Mouse (Mus musculus): ENCODE measurements at regions not wholly inside any gene's neighbourhood (a gene's known extent, or its start where the extent isn't known, plus 50 kb on each side); places are given as distances from the start of the nearest gene placed in this dataset.

DNA sequence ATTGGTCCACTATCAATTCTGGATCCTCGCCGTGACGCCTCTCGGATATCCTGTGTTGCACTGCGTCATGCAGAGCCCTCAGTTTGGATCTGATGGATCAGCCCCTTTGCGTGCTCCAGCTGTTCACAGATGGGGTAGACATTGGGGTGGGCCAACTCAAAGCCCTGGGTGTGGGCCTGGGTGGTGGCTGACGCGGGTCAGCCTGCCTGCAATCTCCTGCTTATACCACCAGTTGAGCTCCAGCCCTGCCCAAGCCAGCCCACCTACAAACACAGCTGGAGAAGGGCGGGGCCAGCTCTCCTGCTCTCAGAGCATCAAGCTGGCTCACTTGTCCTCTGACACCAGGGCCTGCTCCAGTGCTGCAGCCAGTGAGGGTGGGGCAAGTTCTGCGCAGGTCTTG is 73.1 kb downstream of the Rps15a start:
- no peak overlapping the region for H3K27ac ChIP-seq
- 61% methylated on average over 10 of the region's 10 CpGs for WGBS

DNA sequence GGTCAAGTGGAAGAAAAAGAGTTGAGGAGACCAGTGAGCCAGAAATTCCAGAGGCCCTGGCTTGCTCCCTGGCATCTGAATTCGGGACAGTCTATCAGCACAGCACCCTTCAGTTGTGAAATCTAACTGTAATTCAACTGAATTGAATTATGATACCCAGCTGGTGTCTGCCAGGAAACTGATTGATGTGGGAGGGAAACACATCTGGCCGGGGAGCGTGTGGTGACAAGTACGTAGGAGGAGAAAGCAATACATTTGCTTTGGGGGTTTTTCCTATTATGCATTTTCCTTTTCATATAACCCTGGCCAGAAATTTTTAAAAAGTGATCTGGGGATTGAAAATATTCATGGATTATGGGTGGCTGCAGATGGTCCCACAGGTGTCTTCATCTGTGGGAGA is 76.1 kb downstream of the Rps15a start:
- H3K4me2 ChIP-seq (replicated peaks), result no peak overlapping the region
- H3K9me3 ChIP-seq, result no peaks in the 10 kb centered on the region
- H3K4me1 ChIP-seq, result no peaks in the 10 kb centered on the region
- no peak overlapping the region for H3K27ac ChIP-seq
- WGBS, result 90% methylated on average over 4 of the region's 4 CpGs
- ATAC-seq (ENCODE audit: low FRiP score, low read depth), result no peak
- H3K27me3 ChIP-seq (replicated peaks), result no peaks in the 10 kb centered on the region
- no peak overlapping the region for H3K9ac ChIP-seq
- no peaks in the 10 kb centered on the region for H3K36me3 ChIP-seq
- H3K4me3 ChIP-seq, result no peak overlapping the region

More for the DNA sequence above, 73.1 kb downstream of the Rps15a start:
- Histone ChIP-seq H3K4me2 (replicated peaks) (no peak overlapping the region), H3K27me3 (replicated peaks) (no peaks in the 10 kb centered on the region), H3K36me3 (no peaks in the 10 kb centered on the region), H3K4me1 (no peaks in the 10 kb centered on the region), H3K4me3 (no peak overlapping the region), H3K9ac (no peak overlapping the region), H3K9me3 (no peaks in the 10 kb centered on the region)
- ATAC-seq (ENCODE audit: low FRiP score, low read depth), result no peak

DNA sequence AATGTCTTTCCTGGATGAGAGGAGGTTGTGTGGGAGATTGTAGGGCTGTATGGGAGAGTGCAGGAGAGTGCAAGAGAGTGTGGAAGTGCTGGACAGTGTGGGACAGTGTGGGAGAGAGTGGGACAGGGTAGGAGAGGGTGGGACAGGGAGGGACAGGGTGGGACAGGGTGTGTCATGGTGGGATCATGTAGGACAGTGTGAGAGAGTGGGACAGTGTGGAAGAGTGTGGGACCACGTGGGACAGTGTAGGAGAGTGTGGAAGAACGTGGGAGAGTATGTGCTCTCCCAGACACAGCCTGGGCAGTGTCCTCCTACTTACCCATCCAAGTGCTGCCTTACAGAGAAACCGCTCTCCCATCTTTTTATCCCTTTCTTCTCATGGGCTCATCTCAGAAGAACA is 78.9 kb downstream of the Rps15a start:
- ATAC-seq (ENCODE audit: low FRiP score, low read depth), result no peak
- no peaks in the 10 kb centered on the region for H3K27me3 ChIP-seq (replicated peaks)

DNA sequence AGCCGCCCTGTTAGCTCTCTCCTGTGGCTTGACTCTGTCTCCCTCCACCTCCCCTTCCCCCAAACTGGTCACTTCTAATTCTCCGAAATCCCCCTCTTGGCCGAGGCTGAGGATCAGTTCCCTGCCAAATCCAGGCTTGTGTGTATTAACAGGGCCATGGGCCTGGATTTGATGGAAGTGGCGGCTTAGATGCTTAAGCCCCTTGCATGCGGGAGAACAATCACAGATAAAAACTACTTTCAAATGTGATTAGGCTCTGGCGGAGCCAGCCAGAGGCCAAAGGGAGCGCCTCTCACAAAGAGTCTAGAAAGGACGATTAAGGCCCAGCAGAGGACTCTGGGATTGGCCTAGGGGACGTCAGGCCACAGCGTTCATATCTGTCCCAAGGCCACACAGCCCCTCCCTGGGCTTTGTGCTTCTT is 89.9 kb downstream of the Rps15a start:
- whole genome bisulfite sequencing, result 26% methylated on average over 10 of the region's 10 CpGs
- no peak overlapping the region for H3K27ac ChIP-seq
- no peak for ATAC-seq (ENCODE audit: low FRiP score, low read depth)

More for the DNA sequence above, 78.9 kb downstream of the Rps15a start:
- no peak overlapping the region for H3K27ac ChIP-seq
- no peak overlapping the region for H3K9ac ChIP-seq
- H3K36me3 ChIP-seq, result no peaks in the 10 kb centered on the region
- H3K9me3 ChIP-seq, result no peaks in the 10 kb centered on the region
- no peaks in the 10 kb centered on the region for H3K4me1 ChIP-seq
- H3K4me3 ChIP-seq, result no peak overlapping the region
- 57% methylated on average over 3 of the region's 3 CpGs for WGBS
- H3K4me2 ChIP-seq (replicated peaks), result no peak overlapping the region

DNA sequence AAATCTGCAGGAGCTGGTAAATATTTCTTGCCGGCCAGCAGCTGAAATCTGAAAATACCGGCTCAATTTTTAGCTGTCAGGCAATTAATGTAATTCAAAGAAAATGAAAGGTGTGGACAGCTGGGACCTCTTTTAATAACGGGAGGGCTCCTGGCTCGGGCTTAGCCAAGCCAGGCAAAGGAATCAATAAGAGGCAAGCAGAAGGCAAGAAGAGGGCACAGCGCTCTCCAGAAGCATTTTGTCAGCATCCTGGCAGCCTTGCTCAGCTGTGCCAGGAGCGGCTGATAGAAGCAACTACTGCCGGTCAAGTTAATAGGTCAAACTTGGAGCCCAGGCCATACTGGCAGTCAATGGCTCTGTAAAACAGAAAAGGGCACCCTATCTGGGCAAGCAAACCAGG is 111.4 kb downstream of the Rps15a start:
- Histone ChIP-seq H3K9me3 (no peaks in the 10 kb centered on the region), H3K4me2 (replicated peaks) (no peak overlapping the region), H3K4me3 (no peak overlapping the region), H3K27ac (no peak overlapping the region), H3K27me3 (replicated peaks) (no peaks in the 10 kb centered on the region), H3K4me1 (no peaks in the 10 kb centered on the region), H3K9ac (no peak overlapping the region), H3K36me3 (no peaks in the 10 kb centered on the region)
- ATAC-seq (ENCODE audit: low FRiP score, low read depth), result no peak
- 68% methylated on average over 7 of the region's 7 CpGs for WGBS

More for the DNA sequence above, 89.9 kb downstream of the Rps15a start:
- Histone ChIP-seq H3K9me3 (no peaks in the 10 kb centered on the region), H3K27me3 (replicated peaks) (no peaks in the 10 kb centered on the region), H3K36me3 (no peaks in the 10 kb centered on the region), H3K9ac (no peak overlapping the region), H3K4me2 (replicated peaks) (no peak overlapping the region), H3K4me3 (no peak overlapping the region), H3K4me1 (no peaks in the 10 kb centered on the region)

DNA sequence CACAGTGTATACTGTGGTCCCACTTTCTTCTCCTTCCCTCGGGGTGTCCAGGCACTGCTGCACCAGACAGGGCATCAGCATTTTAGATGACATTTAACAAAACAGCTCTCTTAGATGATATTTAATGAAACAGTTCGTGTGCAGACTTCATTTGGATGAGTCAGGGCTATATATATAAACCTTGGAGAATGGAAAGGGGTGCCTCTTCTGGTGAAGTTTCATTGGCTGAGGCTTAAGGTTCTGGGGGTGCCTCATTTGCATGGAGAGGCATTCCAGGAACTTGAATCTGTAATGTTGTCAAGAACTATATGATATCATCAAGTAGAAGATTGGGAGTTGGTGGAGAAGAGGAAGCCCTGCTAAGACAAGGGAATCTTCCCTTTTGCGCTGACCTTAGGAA is 114.1 kb downstream of the Rps15a start:
- Histone ChIP-seq H3K4me2 (replicated peaks) (no peak overlapping the region), H3K36me3 (no peaks in the 10 kb centered on the region), H3K9me3 (no peaks in the 10 kb centered on the region), H3K27ac (no peak overlapping the region), H3K9ac (no peak overlapping the region), H3K4me3 (no peak overlapping the region), H3K27me3 (replicated peaks) (no peaks in the 10 kb centered on the region), H3K4me1 (no peaks in the 10 kb centered on the region)
- WGBS, result 71% methylated on average over 3 of the region's 3 CpGs
- ATAC-seq (ENCODE audit: low FRiP score, low read depth), result no peak

- Histone ChIP-seq H3K27ac (no peak overlapping the region), H3K27me3 (replicated peaks) (no peaks in the 10 kb centered on the region), H3K9me3 (no peaks in the 10 kb centered on the region), H3K4me3 (no peak overlapping the region), H3K4me1 (no peaks in the 10 kb centered on the region), H3K4me2 (replicated peaks) (no peak overlapping the region), H3K9ac (no peak overlapping the region), H3K36me3 (no peaks in the 10 kb centered on the region)
- no peak for ATAC-seq (ENCODE audit: low FRiP score, low read depth)
- WGBS, result 12% methylated on average over 4 of the region's 4 CpGs
These were observed 114.9 kb downstream of the Rps15a start for GRCm38 (mm10) chr7:118001121-118001520.

- WGBS, result 85% methylated on average over 4 of the region's 4 CpGs
- no peaks in the 10 kb centered on the region for H3K9me3 ChIP-seq
- no peak for ATAC-seq (ENCODE audit: low FRiP score, low read depth)
- H3K27me3 ChIP-seq (replicated peaks), result no peaks in the 10 kb centered on the region
- no peak overlapping the region for H3K4me3 ChIP-seq
- no peaks in the 10 kb centered on the region for H3K36me3 ChIP-seq
- H3K9ac ChIP-seq, result no peak overlapping the region
- H3K4me2 ChIP-seq (replicated peaks), result no peak overlapping the region
- H3K4me1 ChIP-seq, result no peaks in the 10 kb centered on the region
- no peak overlapping the region for H3K27ac ChIP-seq
These were observed 133.8 kb downstream of the Rps15a start for GRCm38 (mm10) chr7:117982177-117982576.

DNA sequence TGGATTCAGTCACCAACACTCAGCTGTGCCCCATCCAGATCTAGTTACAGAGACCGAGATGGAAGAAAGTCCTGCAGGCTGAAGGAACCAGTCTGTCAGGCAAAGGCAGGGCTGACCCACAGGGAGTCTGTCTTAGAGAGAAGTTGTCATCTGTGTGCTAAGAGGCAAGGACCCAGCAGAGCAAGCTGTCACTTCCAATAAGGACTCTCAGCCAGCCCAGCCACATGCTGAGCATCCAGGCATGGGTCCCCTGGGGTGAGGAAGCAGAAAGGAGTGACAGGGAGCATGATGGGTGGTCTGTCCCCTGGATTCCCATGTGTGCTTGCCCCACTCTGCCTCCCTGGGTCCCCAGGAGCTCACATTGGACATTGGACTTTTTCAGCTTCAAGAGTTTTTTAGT is 144.8 kb downstream of the Rps15a start:
- H3K9ac ChIP-seq, result no peak overlapping the region
- no peaks in the 10 kb centered on the region for H3K36me3 ChIP-seq
- 67% methylated on average over 1 of the region's 1 CpGs for WGBS
- no peaks in the 10 kb centered on the region for H3K9me3 ChIP-seq
- no peaks in the 10 kb centered on the region for H3K4me1 ChIP-seq
- H3K27me3 ChIP-seq (replicated peaks), result no peaks in the 10 kb centered on the region
- H3K4me3 ChIP-seq, result no peak overlapping the region
- H3K27ac ChIP-seq, result no peak overlapping the region
- ATAC-seq (ENCODE audit: low FRiP score, low read depth), result no peak
- no peak overlapping the region for H3K4me2 ChIP-seq (replicated peaks)

- 92% methylated on average over 3 of the region's 3 CpGs for WGBS
These were observed 172.6 kb downstream of the Rps15a start for GRCm38 (mm10) chr7:117943435-117943834.

GRCm38 (mm10) chr7:117939618-117940017 is 176.4 kb downstream of the Rps15a start:
- no peak for ATAC-seq (ENCODE audit: low FRiP score, low read depth)
- Histone ChIP-seq H3K27ac (no peak overlapping the region), H3K9ac (no peak overlapping the region), H3K36me3 (no peaks in the 10 kb centered on the region), H3K9me3 (no peaks in the 10 kb centered on the region), H3K4me2 (replicated peaks) (no peak overlapping the region), H3K4me1 (no peaks in the 10 kb centered on the region), H3K4me3 (no peak overlapping the region), H3K27me3 (replicated peaks) (no peaks in the 10 kb centered on the region)
- WGBS, result 67% methylated on average over 7 of the region's 7 CpGs

More at GRCm38 (mm10) chr7:117943435-117943834, 172.6 kb downstream of the Rps15a start:
- ATAC-seq (ENCODE audit: low FRiP score, low read depth), result no peak
- Histone ChIP-seq H3K4me1 (no peaks in the 10 kb centered on the region), H3K4me3 (no peak overlapping the region), H3K36me3 (no peaks in the 10 kb centered on the region), H3K27me3 (replicated peaks) (no peaks in the 10 kb centered on the region), H3K27ac (no peak overlapping the region), H3K9me3 (no peaks in the 10 kb centered on the region), H3K4me2 (replicated peaks) (no peak overlapping the region), H3K9ac (no peak overlapping the region)

GRCm38 (mm10) chr7:117934908-117935307 is 181.1 kb downstream of the Rps15a start:
- no peaks in the 10 kb centered on the region for H3K36me3 ChIP-seq
- H3K4me3 ChIP-seq, result no peak overlapping the region
- no peak for ATAC-seq (ENCODE audit: low FRiP score, low read depth)
- no peak overlapping the region for H3K4me2 ChIP-seq (replicated peaks)
- no peaks in the 10 kb centered on the region for H3K27me3 ChIP-seq (replicated peaks)
- H3K9me3 ChIP-seq, result no peaks in the 10 kb centered on the region
- WGBS, result 85% methylated on average over 3 of the region's 3 CpGs
- no peak overlapping the region for H3K9ac ChIP-seq
- H3K27ac ChIP-seq, result no peak overlapping the region
- H3K4me1 ChIP-seq, result peaks cover 6% of the 10 kb centered on the region; the same call in 1 of the 2 replicates

DNA sequence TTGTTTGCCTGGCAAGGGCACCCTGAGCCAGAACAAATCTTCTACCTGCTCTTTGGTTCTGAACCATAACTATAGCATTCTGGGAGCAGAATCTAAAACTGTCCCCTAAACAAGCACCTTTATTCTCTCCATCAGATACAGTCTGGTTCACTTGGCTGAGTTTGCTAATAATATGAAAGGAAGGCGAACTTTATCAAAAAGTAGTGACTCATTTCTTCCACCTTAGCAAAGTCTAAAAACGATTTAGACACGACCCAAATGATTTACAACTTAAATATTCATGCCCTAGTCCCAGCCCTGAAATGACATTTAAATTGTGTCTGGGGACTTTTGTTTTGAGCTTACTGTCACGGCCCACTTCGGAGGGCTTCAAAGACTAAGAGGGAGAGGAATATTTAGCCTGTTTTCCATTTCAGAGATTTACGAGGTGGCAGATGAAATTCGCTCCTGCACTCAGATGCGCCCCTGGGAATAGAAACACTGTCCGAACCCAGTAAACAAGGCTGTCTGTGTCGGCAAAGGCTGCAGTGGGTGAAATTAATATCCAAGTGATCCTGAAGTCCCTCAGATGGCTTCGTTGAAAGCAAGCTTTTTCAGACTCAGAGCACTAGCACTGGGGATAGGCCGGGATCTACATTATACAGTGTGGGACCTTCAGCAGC is 184.6 kb downstream of the Rps15a start:
- peaks cover 6% of the 10 kb centered on the region; the same call in 1 of the 2 replicates for H3K4me1 ChIP-seq
- no peak overlapping the region for H3K27ac ChIP-seq
- no peaks in the 10 kb centered on the region for H3K9me3 ChIP-seq
- H3K9ac ChIP-seq, result no peak overlapping the region
- no peak for ATAC-seq (ENCODE audit: low FRiP score, low read depth)
- no peak overlapping the region for H3K4me2 ChIP-seq (replicated peaks)
- no peaks in the 10 kb centered on the region for H3K36me3 ChIP-seq
- H3K4me3 ChIP-seq, result no peak overlapping the region
- WGBS, result 57% methylated on average over 12 of the region's 12 CpGs
- no peaks in the 10 kb centered on the region for H3K27me3 ChIP-seq (replicated peaks)

Measured in neural tube, embryonic 12.5 days (tissue).